Mouse (Mus musculus): ENCODE data around the gene Cpsf3.

GRCm38 (mm10) chr12:21289651-21290050 lies 4.5 kb downstream of the Cpsf3 start:
- TF ChIP-seq POLR2A (IDR thresholded peaks at IDR 0.05; ENCODE audit: low read depth, low read length) (no peak), CTCF (IDR thresholded peaks at IDR 0.05; ENCODE audit: borderline replicate concordance, insufficient read depth, low read length) (no peak)

Data from embryonic fibroblast, embryonic 13.5 days (primary cell).